Mouse (Mus musculus): Measurements from ENCODE around the gene Oasl1.

DNA sequence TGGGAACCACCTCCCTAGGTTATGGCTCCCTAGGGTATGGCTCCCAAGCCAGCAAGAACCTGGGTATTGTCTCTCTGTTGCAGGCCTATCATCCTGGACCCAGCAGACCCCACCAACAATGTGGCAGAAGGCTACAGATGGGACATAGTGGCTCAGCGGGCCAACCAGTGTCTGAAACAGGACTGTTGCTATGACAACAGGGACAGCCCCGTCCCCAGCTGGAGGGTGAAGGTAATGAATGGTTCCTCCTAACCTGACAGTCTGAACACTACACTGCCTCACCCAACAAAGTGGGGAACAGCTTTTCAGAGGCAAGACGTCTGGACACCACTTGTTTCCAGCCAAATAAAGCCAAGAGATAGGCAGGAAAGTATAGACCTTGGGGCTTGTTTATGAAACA lies 12.8 kb downstream of the Oasl1 start:
- TF ChIP-seq POLR2A (IDR thresholded peaks at IDR 0.05; ENCODE audit: low read depth, low read length) (no peak), CTCF (IDR thresholded peaks at IDR 0.05; ENCODE audit: borderline replicate concordance, insufficient read depth, low read length) (no peak)

Data from embryonic fibroblast, embryonic 13.5 days (primary cell).